Mouse (Mus musculus): ENCODE results near the gene Vstm2b.

Gene Vstm2b

DNA sequence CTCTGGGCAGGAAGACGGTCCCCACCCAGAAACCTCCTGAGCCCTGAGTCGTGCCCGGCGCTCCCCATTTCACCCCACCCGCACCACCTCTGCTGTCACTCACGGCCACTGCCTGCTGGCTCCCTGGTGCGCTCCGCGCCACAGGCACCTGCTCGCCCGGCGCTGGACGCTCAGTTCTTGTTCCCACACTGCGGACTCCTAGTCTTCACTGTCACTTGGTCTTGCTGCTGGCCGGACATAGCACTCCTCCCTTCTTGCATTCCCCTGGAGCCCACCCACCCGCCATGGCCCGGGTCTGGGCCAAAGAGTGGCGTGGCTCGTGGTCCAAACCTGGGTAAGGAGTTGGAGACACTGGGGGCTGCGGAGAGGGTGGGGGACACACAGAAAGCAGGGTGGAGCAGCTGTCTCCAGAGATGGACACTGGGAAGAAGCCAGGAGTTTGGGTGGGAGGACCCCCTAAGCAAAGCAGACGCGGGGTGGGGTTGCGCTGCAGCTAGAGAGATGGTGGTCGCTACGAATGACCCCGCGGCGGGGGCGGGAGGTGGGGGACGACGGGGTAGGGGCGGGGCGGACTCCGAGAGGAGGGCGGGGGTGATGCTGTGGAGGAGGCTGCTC is at the start of gene Vstm2b:
Gene Vstm2b, plus strand, starts transcription at position 233 of the 615 bp plus-strand sequence.
- DNase-seq, result no peak

GRCm38 (mm10) chr7:40856088-40856625 is 42.0 kb upstream of the Vstm2b start:
- DNase-seq, result peak; percentile 3

DNA sequence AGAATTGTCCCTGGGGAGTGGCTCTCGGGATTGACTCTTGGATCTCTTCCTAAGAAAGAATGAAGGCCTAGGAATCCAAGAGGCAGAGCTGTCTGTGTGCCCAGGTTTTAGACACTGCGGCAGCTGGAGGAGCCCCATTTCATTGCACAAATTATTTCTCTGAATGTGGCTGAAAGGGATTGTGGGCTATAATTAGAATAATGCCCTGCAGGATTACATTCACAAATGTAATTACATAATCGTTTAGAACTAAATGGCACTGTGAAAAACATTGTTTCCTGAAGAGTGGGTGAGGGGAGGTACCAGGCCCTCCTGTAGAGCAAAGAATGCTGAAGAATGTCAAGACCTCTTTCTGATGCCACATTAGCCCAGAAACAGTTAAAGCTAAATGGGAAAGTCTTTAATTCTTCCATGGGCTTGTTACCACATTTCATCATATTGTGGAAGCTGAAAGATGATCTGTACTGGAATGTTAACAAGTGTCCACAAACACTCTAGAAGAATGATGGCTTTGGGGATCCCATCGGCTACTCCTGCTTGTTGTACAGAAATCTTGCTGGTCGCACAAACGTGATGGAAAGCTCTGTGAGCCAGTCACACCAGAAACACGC is 24.6 kb upstream of the Vstm2b start:
- no peak for DNase-seq

- DNase-seq, result peak; percentile 38
Observed at GRCm38 (mm10) chr7:40884855-40885489, 13.2 kb upstream of the Vstm2b start.

DNA sequence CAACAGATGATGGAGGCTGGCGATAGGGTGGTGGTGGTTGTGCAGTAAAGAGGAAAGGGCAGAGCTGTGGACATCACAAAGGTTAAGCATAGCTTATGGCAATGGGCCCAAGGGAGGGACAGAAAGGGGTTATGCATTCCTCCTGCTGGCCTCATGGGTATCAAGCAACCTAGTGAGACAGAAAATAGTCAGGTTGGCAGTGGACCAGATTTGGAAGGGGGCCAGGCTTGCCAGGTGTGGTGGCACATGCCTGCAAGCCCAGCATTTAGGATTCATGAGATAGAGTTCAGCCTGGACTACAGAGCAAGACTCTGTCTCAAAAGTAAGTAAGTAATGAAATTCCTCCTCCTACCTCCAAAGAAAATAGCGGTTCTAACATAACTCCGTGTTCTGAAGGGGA is 9.8 kb upstream of the Vstm2b start:
- no peak for DNase-seq

- DNase-seq, result no peak
Observed at GRCm38 (mm10) chr7:40896964-40897363, 1.2 kb upstream of the Vstm2b start.

DNA sequence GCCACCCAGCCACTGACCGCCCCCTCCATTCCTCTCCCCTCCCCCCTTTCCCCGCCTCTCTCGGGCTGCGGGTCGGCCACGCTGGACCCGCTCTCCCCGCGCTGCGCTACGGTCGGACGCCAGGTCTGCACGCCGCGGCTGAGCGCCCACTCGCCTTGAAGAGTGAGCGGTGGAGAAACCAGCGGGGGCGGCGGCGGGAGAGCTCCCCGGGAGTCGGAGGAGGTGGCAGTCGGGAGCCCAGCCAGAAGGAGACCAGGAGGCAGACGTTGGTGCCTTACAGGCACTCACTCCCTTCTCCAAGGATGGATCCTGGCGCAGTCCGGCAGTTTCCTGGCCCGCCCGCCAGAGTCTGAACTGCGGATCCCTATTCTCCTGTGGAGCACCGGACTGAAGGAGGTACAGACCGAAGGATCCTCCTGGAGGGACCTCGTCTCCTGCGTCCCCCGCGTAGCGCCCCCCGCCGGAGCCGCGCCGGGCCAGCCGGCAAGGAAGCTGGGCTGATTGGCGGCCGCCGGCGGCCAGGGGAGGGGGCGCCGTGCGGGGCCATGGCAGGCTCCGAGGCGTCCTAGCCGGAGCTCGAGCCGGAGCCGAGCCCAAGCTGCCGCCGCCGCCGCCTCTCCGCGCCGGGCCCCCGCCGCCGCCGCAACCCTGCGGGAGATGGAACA is 715 bp downstream of the Vstm2b start:
- no peak for DNase-seq

- DNase-seq, result no peak
Observed at GRCm38 (mm10) chr7:40899376-40900265, 1.5 kb downstream of the Vstm2b start.

DNA sequence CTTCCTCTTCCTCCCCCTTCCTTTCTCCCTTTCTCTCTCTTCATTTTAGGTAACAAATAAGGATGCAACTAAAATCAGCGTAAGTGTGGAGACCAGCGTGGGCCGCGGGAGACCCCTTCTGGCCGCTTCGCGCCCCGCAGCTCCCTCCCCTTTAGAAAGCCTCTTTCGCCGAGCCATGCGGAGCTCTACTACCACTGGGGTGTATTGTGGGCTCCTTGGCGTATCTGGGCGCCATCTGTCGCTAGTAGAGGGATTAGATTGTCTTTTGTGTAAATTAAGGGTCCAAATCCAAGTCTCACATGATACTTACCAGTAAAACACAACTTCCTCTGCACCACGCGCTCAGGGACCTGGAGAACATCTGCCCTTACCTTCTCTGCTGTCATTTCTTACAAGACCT is 3.1 kb downstream of the Vstm2b start:
- DNase-seq, result peak; percentile 69

GRCm38 (mm10) chr7:40902506-40902905 is 4.4 kb downstream of the Vstm2b start:
- DNase-seq, result no peak

DNA sequence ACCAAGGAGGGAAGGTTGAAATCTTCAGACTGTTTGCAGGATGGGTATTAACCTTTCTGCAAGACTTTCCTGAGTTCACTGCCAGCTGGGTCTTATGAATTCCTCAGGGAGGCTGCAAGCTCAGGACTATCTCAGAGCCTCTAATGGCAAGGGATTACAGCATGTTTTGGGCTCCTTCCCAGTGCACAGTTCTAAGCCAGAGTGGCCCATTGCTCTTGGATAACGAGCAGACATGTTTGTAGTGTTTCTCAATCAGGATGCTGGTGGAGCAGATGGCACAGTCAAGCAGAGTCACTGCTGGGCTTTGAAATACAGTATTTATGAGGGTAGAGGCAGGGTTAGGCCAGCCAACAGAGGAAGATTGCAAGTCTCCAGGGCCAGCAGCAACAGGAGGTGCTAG is 8.4 kb downstream of the Vstm2b start:
- no peak for DNase-seq

GRCm38 (mm10) chr7:40916761-40917160 is 18.6 kb downstream of the Vstm2b start:
- no peak for DNase-seq

DNA sequence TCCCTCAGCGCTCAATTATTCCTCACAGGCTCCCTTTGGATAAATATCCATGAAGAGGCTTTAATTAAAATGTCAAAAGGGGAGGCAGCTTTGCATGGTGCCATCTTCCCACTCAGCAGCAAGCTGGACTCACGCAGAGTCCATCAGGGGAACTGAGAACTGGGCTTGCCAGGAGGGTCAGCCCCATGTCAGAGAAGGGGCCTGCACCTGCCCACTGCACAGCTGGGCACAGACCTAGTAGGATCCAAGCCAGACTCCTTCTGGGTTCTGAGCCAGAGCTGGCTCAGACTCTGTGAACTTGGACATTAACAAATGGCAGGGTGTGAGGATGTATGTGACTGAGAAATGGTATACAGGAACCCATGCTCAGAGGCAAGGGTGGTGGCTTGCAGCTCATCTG is 22.0 kb downstream of the Vstm2b start:
- DNase-seq, result no peak

DNA sequence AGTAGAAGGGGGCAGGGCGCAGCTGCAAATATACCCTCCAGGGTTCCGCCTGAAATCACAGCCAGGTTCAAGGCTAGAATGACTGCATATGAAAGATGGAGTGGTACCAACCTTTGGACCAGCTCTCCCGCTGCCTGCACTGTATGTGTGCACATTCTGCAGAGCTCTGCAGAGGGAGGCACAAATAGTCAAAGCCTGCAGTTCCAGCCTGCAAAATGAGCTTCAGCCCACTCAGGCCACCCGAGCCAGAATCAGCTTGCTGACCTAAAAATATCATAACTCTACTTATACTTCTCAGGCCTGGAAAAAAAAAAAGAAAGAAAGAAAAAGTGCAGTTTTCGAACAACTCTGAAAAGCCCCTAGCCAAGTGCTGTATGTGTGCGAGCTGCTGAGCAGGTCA is 23.2 kb downstream of the Vstm2b start:
- no peak for DNase-seq

DNA sequence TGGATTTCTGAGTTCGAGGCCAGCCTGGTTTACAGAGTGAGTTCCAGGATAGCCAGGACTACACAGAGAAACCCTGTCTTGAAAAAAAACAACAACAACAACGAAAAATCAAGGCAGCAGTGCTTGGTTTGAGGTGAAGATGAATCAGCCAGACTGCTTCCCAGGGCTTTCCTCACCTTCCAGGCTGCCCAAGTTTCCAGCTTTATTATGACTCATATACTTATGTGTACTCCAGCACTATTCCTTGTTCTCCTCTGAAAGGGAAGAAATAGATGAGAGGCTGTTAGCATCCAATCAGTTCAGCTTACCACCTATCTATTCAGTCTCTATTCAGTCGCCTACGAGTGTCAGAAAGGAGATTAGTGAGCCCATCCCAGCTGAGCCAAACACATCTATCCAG is 24.7 kb downstream of the Vstm2b start:
- no peak for DNase-seq

- DNase-seq, result no peak
Observed at GRCm38 (mm10) chr7:40928391-40928790, 30.3 kb downstream of the Vstm2b start.

DNA sequence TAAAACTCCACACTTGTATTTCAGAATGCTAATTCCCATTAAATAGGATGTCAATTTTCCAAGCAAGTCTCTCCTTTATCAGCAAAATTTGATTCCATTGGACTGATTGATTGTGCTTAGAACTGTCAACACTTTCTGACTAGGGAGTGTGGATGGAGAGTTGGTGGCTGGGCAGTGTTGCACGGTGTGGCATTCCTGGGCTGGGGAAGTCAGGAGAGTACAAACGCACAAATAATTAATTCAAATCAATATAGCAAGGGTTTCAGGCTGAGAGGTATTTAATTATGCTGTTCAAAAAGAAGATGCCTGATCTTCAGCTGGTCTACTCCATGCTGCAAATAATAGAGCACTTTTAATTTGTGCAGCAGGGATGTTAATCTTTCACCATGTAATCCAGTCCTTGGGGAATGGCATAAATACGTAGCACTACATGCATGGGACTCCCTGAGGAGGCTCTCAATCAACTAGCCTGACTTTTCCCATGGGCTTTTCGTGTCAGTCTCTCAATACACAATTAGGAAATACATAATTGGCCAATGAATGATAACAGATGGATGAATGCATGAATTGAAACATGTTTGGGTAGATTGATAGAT is 38.6 kb downstream of the Vstm2b start:
- no peak for DNase-seq

DNA sequence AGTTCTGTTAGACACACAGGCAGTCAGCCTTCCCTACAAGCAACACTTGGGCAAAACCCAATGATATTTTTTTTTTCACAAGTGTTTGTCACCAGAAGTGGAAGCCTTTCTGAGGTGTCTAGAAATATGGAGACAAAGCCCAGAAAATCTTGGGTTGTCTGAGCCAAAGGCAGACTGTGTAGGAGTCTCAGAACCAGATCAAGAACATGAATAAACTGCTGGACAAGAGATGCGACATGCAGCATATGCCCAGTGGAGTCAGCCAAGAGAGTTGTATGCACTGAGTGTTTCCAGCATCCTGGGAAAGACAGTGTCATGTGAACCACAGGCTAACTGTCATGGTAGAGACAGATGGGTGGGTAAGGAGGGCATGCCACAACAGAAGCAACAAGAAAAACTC is 41.2 kb downstream of the Vstm2b start:
- no peak for DNase-seq

- DNase-seq, result no peak
Observed at GRCm38 (mm10) chr7:40942233-40942935, 44.3 kb downstream of the Vstm2b start.

Data from kidney, adult 18-20 months (tissue).